12 mouse cellular contexts compared by ENCODE assay signal in the genomic region with DNA sequence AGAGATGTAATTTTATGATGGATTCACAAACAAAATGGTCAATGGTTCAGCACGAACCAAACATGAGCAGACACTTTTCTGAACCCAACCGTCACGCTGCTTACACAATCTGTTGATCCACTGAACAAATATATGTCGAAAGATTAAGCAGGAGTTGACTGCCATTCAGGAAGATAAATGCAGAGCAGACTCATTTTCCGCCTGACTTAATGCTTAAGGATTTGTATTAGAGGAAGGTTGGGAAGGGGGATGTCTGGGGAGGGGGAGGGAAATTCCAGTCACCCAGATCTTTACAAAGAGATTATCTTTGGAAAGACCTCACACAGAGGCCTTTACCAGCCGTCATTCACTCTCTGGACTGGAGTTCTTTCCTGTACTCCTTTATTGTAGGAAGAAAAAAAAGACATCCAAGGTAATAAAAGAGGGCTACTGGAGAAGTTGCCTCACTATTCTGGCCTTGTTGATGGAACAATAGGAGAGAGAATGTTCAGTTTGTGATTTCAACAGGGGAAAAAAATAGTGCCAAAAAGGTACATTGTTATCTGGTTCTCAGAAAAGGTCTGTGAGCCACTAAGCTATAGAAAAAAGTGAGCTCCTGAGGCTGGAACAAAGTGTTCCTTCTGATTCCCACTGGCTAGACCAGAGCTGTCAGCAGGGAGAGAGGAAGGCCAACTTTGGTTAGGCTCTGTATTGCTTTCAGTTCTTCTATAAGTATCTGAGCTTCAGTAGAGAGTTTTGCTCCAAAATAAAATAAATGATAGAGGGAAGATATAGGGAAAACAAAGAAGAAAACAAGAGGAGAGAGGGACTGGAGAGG.
DNase-seq lines count a peak whose midpoint lies in the region; ATAC-seq and TF ChIP-seq lines count a peak whose summit lies in the region.
"Had no signal": no experiment of that assay in that cellular context is flagged by ENCODE, and none has a peak within 500 bp of the region (broad histone marks: within the 10 kb centered on the region; RNA-seq: fewer than 3 reads in every experiment).

No protein-coding gene starts in this region.

- WGBS in stomach, embryonic 14.5 days: 3% methylated on average over 6 of the region's 6 CpGs
- WGBS in stomach, postnatal 0 days: 11% methylated on average over 6 of the region's 6 CpGs
- WGBS in forebrain, embryonic 13.5 days: 2% methylated on average over 6 of the region's 6 CpGs
- WGBS in liver, embryonic 15.5 days (ENCODE audit: insufficient replicate concordance): 36% methylated on average over 6 of the region's 6 CpGs
- WGBS in stomach, embryonic 15.5 days: 9% methylated on average over 6 of the region's 6 CpGs

- TF ChIP-seq CTCF in stomach, postnatal 0 days (IDR thresholded peaks at IDR 0.05; ENCODE audit: low read depth): no peak

- no peaks in the 10 kb centered on the region for H3K36me3 ChIP-seq in stomach, embryonic 14.5 days (ENCODE audit: control insufficient read depth, insufficient read depth, low read length)
- no peaks in the 10 kb centered on the region for H3K36me3 ChIP-seq in stomach, postnatal 0 days (ENCODE audit: control insufficient read depth, insufficient read depth, low read length)
- H3K36me3 ChIP-seq in forebrain, embryonic 13.5 days (ENCODE audit: poor library complexity, severe bottlenecking): no peaks in the 10 kb centered on the region
- H3K36me3 ChIP-seq in liver, embryonic 15.5 days (replicated peaks): no peaks in the 10 kb centered on the region
- no peaks in the 10 kb centered on the region for H3K36me3 ChIP-seq in stomach, embryonic 15.5 days

- no peak for TF ChIP-seq EP300 in stomach, postnatal 0 days (optimal IDR thresholded peaks at IDR 0.05)

- no peak overlapping the region for H3K4me3 ChIP-seq in stomach, embryonic 14.5 days (ENCODE audit: low read depth, low read length)
- H3K4me3 ChIP-seq in stomach, postnatal 0 days (ENCODE audit: low read depth, low read length): no peak overlapping the region
- H3K4me3 ChIP-seq in forebrain, embryonic 13.5 days: no peak overlapping the region
- H3K4me3 ChIP-seq in liver, embryonic 15.5 days (replicated peaks): no peak overlapping the region
- H3K4me3 ChIP-seq in stomach, embryonic 15.5 days (replicated peaks): no peak overlapping the region
- H3K4me3 ChIP-seq: gastrocnemius, adult 2 months had no signal

- H3K9ac ChIP-seq in stomach, embryonic 14.5 days (replicated peaks; ENCODE audit: low read depth, low read length): no peak overlapping the region
- no peak overlapping the region for H3K9ac ChIP-seq in stomach, postnatal 0 days (ENCODE audit: low read length)
- no peak overlapping the region for H3K9ac ChIP-seq in forebrain, embryonic 13.5 days
- no peak overlapping the region for H3K9ac ChIP-seq in liver, embryonic 15.5 days
- no peak overlapping the region for H3K9ac ChIP-seq in stomach, embryonic 15.5 days

- H3K4me1 ChIP-seq in stomach, embryonic 14.5 days (ENCODE audit: control insufficient read depth, insufficient read depth, low read length): no peaks in the 10 kb centered on the region
- no peaks in the 10 kb centered on the region for H3K4me1 ChIP-seq in stomach, postnatal 0 days (replicated peaks; ENCODE audit: control insufficient read depth, insufficient read depth)
- H3K4me1 ChIP-seq in forebrain, embryonic 13.5 days: peaks cover 11% of the 10 kb centered on the region
- no peaks in the 10 kb centered on the region for H3K4me1 ChIP-seq in liver, embryonic 15.5 days (replicated peaks)
- H3K4me1 ChIP-seq in stomach, embryonic 15.5 days: no peaks in the 10 kb centered on the region

- no peak overlapping the region for H3K4me2 ChIP-seq in stomach, embryonic 14.5 days (replicated peaks; ENCODE audit: low read depth, low read length)
- H3K4me2 ChIP-seq in stomach, postnatal 0 days (replicated peaks; ENCODE audit: low read depth): no peak overlapping the region
- H3K4me2 ChIP-seq in forebrain, embryonic 13.5 days: no peak overlapping the region
- no peak overlapping the region for H3K4me2 ChIP-seq in liver, embryonic 15.5 days
- no peak overlapping the region for H3K4me2 ChIP-seq in stomach, embryonic 15.5 days

- H3K27me3 ChIP-seq in stomach, embryonic 14.5 days (ENCODE audit: control insufficient read depth, insufficient read depth, low read length): no peaks in the 10 kb centered on the region
- H3K27me3 ChIP-seq in stomach, postnatal 0 days (ENCODE audit: control insufficient read depth, insufficient read depth, low read length): no peaks in the 10 kb centered on the region
- no peaks in the 10 kb centered on the region for H3K27me3 ChIP-seq in forebrain, embryonic 13.5 days
- no peaks in the 10 kb centered on the region for H3K27me3 ChIP-seq in liver, embryonic 15.5 days
- H3K27me3 ChIP-seq in stomach, embryonic 15.5 days (replicated peaks): no peaks in the 10 kb centered on the region

- ATAC-seq in stomach, embryonic 14.5 days (ENCODE audit: insufficient number of reproducible peaks, insufficient read depth, low FRiP score, low read depth): peak; percentile 78
- ATAC-seq in stomach, postnatal 0 days (ENCODE audit: low FRiP score, low TSS enrichment): no peak
- ATAC-seq in forebrain, embryonic 13.5 days: peak; percentile 70; the same call in 1 of the 2 replicates
- ATAC-seq in liver, embryonic 15.5 days (ENCODE audit: insufficient read depth): peak; percentile 72
- ATAC-seq in stomach, embryonic 15.5 days (ENCODE audit: insufficient read depth, low FRiP score, low read depth): peak; percentile 27; the same call in 1 of the 2 replicates

- no peak overlapping the region for H3K27ac ChIP-seq in stomach, embryonic 14.5 days (ENCODE audit: low read length)
- H3K27ac ChIP-seq in stomach, postnatal 0 days (replicated peaks): no peak overlapping the region
- H3K27ac ChIP-seq in forebrain, embryonic 13.5 days: no peak overlapping the region
- H3K27ac ChIP-seq in liver, embryonic 15.5 days (replicated peaks): peak overlapping the region; percentile 49
- H3K27ac ChIP-seq in stomach, embryonic 15.5 days: no peak overlapping the region
- H3K27ac ChIP-seq: gastrocnemius, adult 2 months had no signal

- DNase-seq in stomach, postnatal 0 days (ENCODE audit: low spot score): no peak
- no peak for DNase-seq in layer of hippocampus, adult 8-10 months (ENCODE audit: low spot score in 2 of 2)
- no peak for DNase-seq in kidney, adult 8-10 months
- no peak for DNase-seq in layer of hippocampus, postnatal 14 days (ENCODE audit: low spot score in 2 of 2)
- DNase-seq: adrenal gland, adult 8-10 months; cerebellum, postnatal 10 days; gastrocnemius, adult 2 months; heart, postnatal 14 days had no signal

- H3K9me3 ChIP-seq in stomach, embryonic 14.5 days (ENCODE audit: control insufficient read depth, low read depth, low read length): no peaks in the 10 kb centered on the region
- no peaks in the 10 kb centered on the region for H3K9me3 ChIP-seq in stomach, postnatal 0 days (ENCODE audit: control insufficient read depth, low read length)
- H3K9me3 ChIP-seq in forebrain, embryonic 13.5 days (replicated peaks): no peaks in the 10 kb centered on the region
- no peaks in the 10 kb centered on the region for H3K9me3 ChIP-seq in liver, embryonic 15.5 days (replicated peaks)
- H3K9me3 ChIP-seq in stomach, embryonic 15.5 days: no peaks in the 10 kb centered on the region
